ENCODE assay signal across 20 mouse cellular contexts in the genomic region with DNA sequence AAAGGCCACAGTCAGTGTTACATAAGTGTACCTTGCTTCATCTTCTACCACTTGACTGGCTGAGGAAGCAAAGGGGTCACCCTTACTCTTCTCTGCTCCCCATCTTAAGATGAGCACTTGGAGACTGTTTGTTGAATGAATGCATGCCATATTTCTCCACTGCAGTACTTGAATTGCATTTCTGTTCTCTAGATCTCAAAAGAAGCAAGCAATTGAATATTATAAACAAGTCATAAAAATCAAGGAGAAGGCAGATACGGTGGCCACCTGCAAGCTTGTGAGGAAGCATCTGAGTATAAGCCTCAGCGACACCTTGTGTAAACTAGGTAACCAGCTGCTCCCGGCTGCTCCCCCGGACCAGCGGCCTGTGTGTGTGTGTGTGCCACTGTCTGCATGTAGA. TPM values are rescaled to one million over a fixed set of nuclear protein-coding genes. Genes with fewer than 3 reads are reported as not detected.
DNase-seq lines count a peak whose midpoint lies in the region; ATAC-seq and TF ChIP-seq lines count a peak whose summit lies in the region.
"Had no signal": no experiment of that assay in that cellular context is flagged by ENCODE, and none has a peak within 500 bp of the region (broad histone marks: within the 10 kb centered on the region; RNA-seq: fewer than 3 reads in every experiment).

Gene Gm49358 (plus strand): TSS at position 301 of the 400 bp plus-strand sequence.

- H3K27ac ChIP-seq in heart, adult 2 months, result no peak within 1 kb of the TSS
- no peak within 1 kb of the TSS for H3K27ac ChIP-seq in liver, postnatal 0 days (ENCODE audit: low read depth)
- H3K27ac ChIP-seq: neural tube, embryonic 12.5 days had no signal

- H3K9me3 ChIP-seq in liver, postnatal 0 days (ENCODE audit: low read length), result no peaks in the 10 kb centered on the region
- H3K9me3 ChIP-seq: neural tube, embryonic 12.5 days had no signal

- no peak for ATAC-seq in liver, postnatal 0 days

- H3K9ac ChIP-seq in heart, adult 2 months (ENCODE audit: low read depth, low read length), result no peak within 1 kb of the TSS
- no peak within 1 kb of the TSS for H3K9ac ChIP-seq in liver, postnatal 0 days (replicated peaks)
- H3K9ac ChIP-seq: neural tube, embryonic 12.5 days had no signal

- no peaks in the 10 kb centered on the region for H3K79me2 ChIP-seq in heart, adult 2 months (replicated peaks; ENCODE audit: control insufficient read depth, insufficient read depth, low read length)

- H3K4me2 ChIP-seq in liver, postnatal 0 days (ENCODE audit: low read depth, low read length), result no peak within 1 kb of the TSS
- H3K4me2 ChIP-seq: midbrain, embryonic 11.5 days; neural tube, embryonic 12.5 days had no signal

- TF ChIP-seq CTCF in heart, adult 2 months (IDR thresholded peaks at IDR 0.05), result no peak
- TF ChIP-seq CTCF in liver, postnatal 0 days (IDR thresholded peaks at IDR 0.05; ENCODE audit: low read depth), result no peak

- intact Hi-C loops in heart, adult 2 months (cut with DNase I), result no loop called here
- intact Hi-C loops in left cerebral cortex, postnatal 36 days (cut with DNase I), result no loop called here

- H3K27me3 ChIP-seq in heart, adult 2 months (ENCODE audit: control insufficient read depth, insufficient read depth, low read length), result no peaks in the 10 kb centered on the region
- no peaks in the 10 kb centered on the region for H3K27me3 ChIP-seq in liver, postnatal 0 days (ENCODE audit: insufficient read depth, low read length)
- H3K27me3 ChIP-seq: neural tube, embryonic 12.5 days had no signal

- no peak within 1 kb of the TSS for H3K4me3 ChIP-seq in heart, adult 2 months
- H3K4me3 ChIP-seq in liver, postnatal 0 days (ENCODE audit: low read depth, low read length), result no peak within 1 kb of the TSS
- H3K4me3 ChIP-seq: neural tube, embryonic 12.5 days had no signal

- 93% methylated on average over 5 of the region's 5 CpGs for WGBS in heart, adult 2 months
- 89% methylated on average over 5 of the region's 5 CpGs for WGBS in liver, postnatal 0 days (ENCODE audit: insufficient replicate concordance)

- no peak for TF ChIP-seq EP300 in heart, adult 2 months (IDR thresholded peaks at IDR 0.05; ENCODE audit: insufficient read depth, low read depth, low read length)
- TF ChIP-seq EP300 in liver, postnatal 0 days (IDR thresholded peaks at IDR 0.05; ENCODE audit: low read depth), result no peak

- H3K4me1 ChIP-seq in heart, adult 2 months (ENCODE audit: control insufficient read depth, insufficient read depth, low read length), result no peaks in the 10 kb centered on the region
- H3K4me1 ChIP-seq in liver, postnatal 0 days (ENCODE audit: insufficient read depth), result no peaks in the 10 kb centered on the region
- H3K4me1 ChIP-seq: neural tube, embryonic 12.5 days had no signal

- H3K36me3 ChIP-seq in heart, adult 2 months (ENCODE audit: control insufficient read depth, insufficient read depth, low read length), result no peaks in the 10 kb centered on the region
- H3K36me3 ChIP-seq in liver, postnatal 0 days (replicated peaks; ENCODE audit: insufficient read depth, low read length), result no peaks in the 10 kb centered on the region
- H3K36me3 ChIP-seq: neural tube, embryonic 12.5 days had no signal

- no peak for TF ChIP-seq POLR2A in heart, adult 2 months (IDR thresholded peaks at IDR 0.05; ENCODE audit: insufficient read depth, low read depth, low read length)

- DNase-seq in heart, adult 2 months, result no peak
- DNase-seq in heart, adult 9 months (ENCODE audit: low spot score in 2 of 2), result no peak
- no peak for DNase-seq in left cerebral cortex, adult 8-10 months (ENCODE audit: low spot score in 2 of 2)
- DNase-seq in left cerebral cortex, adult 9 months (ENCODE audit: low spot score in 2 of 2), result no peak
- DNase-seq in heart, postnatal 4 days, result no peak
- DNase-seq in left cerebral cortex, postnatal 36 days (ENCODE audit: low spot score in 2 of 2), result no peak
- DNase-seq in liver, postnatal 0 days, result no peak
- no peak for DNase-seq in thymus, postnatal 36 days
- DNase-seq: cerebellum, adult 18-20 months; kidney, adult 9 months; kidney, postnatal 36 days; lung, adult 2 months; lung, postnatal 4 days had no signal

RNA-seq across cellular contexts. Expression of gene Gm49358, which starts in this region (rescaled TPM):
- total RNA-seq in heart, adult 2 months (2021), result 10 to 100 TPM; 10.5 to 14.3 TPM
- not detected in 2 replicates for polyA plus RNA-seq in heart, adult 2 months (2012; rRNA removed)
- total RNA-seq in left cerebral cortex, adult 8-10 months (2022), result 10 to 100 TPM; 13.9 to 25.5 (median 20.2) TPM
- 10 to 100 TPM; 12.8 to 14.2 TPM for total RNA-seq in heart, postnatal 4 days (2021)
- 10 to 100 TPM; 19.2 to 24.9 TPM for total RNA-seq in left cerebral cortex, postnatal 36 days (2021)
- not detected in 2 replicates for polyA plus RNA-seq in liver, postnatal 0 days (2015; fragmentation: Nextera tagmentation; extraction: Ambion mirVana)
- total RNA-seq: granulocyte monocyte progenitor cell, adult 5-6 weeks; monocyte, adult 5-6 weeks had no signal
- polyA plus RNA-seq: embryonic facial prominence, embryonic 14.5 days; hindbrain, embryonic 11.5 days; liver, adult 2 months; lung, adult 2 months; midbrain, embryonic 11.5 days; neural tube, embryonic 12.5 days had no signal
